Mouse (Mus musculus) liver, postnatal 0 days (tissue): Measurements from ENCODE around the gene Stambp. TPM values are rescaled to one million over a fixed set of nuclear protein-coding genes. Genes with fewer than 3 reads are reported as not detected.

Source experiments
- ATAC-seq: fragments of 200-750 bp; cut with Nextera tagmentation; 2 replicates; pipeline ENCODE4 v1.8.0; 2017; ENCODE audit warnings: mild to moderate bottlenecking, moderate library complexity
- DNase-seq: peaks from one replicate; pipeline ENCODE4 v3.0.0-alpha.2; 2016
- H3K27ac ChIP-seq: fragments of 300-500 bp; sonication (generic); 2 replicates; pipeline ENCODE4 v1.5.1; 2014; ENCODE audit warnings: antibody characterized with exemption, moderate library complexity, mild to moderate bottlenecking, low read depth
- H3K27me3 ChIP-seq: fragments of 300-500 bp; sonication (generic); 2 replicates; pipeline ENCODE4 v1.6.1; 2014; ENCODE audit warnings: low read length, control low read depth, mixed read lengths; ENCODE audit not compliant: insufficient read depth
- H3K36me3 ChIP-seq: fragments of 300-500 bp; sonication (generic); replicated peaks from 2 replicates; pipeline ENCODE4 v1.6.1; 2014; ENCODE audit warnings: mild to moderate bottlenecking, control low read depth, low read length, moderate library complexity, mixed read lengths; ENCODE audit not compliant: insufficient read depth
- H3K4me1 ChIP-seq: fragments of 300-500 bp; sonication (generic); 2 replicates; pipeline ENCODE4 v1.6.1; 2014; ENCODE audit warnings: antibody characterized with exemption, mild to moderate bottlenecking, control low read depth; ENCODE audit not compliant: insufficient read depth
- H3K4me2 ChIP-seq: fragments of 300-500 bp; sonication (generic); 2 replicates; pipeline ENCODE4 v1.6.1; 2014; ENCODE audit warnings: low read depth, mild to moderate bottlenecking, low read length, moderate library complexity, mixed read lengths
- H3K4me3 ChIP-seq: fragments of 300-500 bp; sonication (generic); 2 replicates; pipeline ENCODE4 v1.5.1; 2014; ENCODE audit warnings: low read depth, low read length
- H3K9ac ChIP-seq: fragments of 300-500 bp; sonication (generic); replicated peaks from 2 replicates; pipeline ENCODE4 v1.6.1; 2014; ENCODE audit warnings: mild to moderate bottlenecking, moderate library complexity
- H3K9me3 ChIP-seq: fragments of 300-500 bp; sonication (generic); 2 replicates; pipeline ENCODE4 v1.6.1; 2016; ENCODE audit warnings: mild to moderate bottlenecking, control low read depth, low read length, mixed read lengths
- CTCF ChIP-seq: sonication (generic); IDR thresholded peaks from 2 replicates; pipeline ENCODE4 v1.5.1; 2016; ENCODE audit warnings: antibody characterized with exemption, low read depth
- EP300 ChIP-seq: IDR thresholded peaks from 2 replicates; pipeline ENCODE4 v1.6.1; 2016; ENCODE audit warnings: antibody characterized with exemption, low read depth, mild to moderate bottlenecking
- WGBS: fragments of 180-500 bp; shearing (Covaris S2); extraction: QIAGEN DNeasy Blood & Tissue Kit; methylation state at CpG from one replicate; pipeline ENCODE4 v1.1.7; 2014; ENCODE audit not compliant: insufficient replicate concordance; 5-methylcytosine and 5-hydroxymethylcytosine counted together
- polyA plus RNA-seq: library from polyadenylated mRNA; unstranded; fragments of >200 nt; fragmentation: Nextera tagmentation; extraction: Ambion mirVana; gene quantifications from 2 replicates; pipeline ENCODE4 v1.2.1, GENCODE M21; 2015

The Stambp gene
- polyA plus RNA-seq, 1 experiment from 2014 or later, result 9.1 TPM

DNA sequence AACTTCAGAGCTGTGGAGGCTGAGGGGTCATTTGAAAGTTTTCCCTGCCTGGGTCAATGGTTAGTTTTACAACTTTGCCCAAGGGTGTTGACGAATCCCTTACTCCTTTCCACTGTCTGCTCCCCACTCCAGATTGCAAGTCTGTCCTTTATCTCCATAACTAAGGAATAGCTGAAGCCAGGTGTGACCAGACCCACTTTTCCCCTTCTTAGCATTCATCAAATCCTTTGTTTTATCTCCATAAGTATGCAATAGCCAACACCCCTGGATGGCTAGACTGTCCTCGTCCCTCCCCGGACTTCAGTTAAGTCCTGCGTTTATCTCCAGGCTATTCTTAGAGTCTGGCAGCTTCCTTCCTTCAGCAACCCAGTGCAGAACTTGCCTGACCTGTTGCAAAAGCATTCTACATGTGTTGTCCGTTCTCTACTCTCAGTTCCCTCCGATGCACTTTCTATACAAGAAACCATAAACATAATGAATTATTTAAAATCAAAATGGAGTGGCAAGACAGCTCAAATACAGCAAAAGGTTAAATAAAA lies 27.2 kb upstream of the Stambp start:
- TF ChIP-seq EP300 (no peak), CTCF (no peak)
- Histone ChIP-seq H3K27ac (no peak overlapping the region), H3K4me2 (no peak overlapping the region), H3K4me1 (no peaks in the 10 kb centered on the region; the same call in 1 of the 2 replicates), H3K27me3 (no peaks in the 10 kb centered on the region), H3K9me3 (no peaks in the 10 kb centered on the region), H3K36me3 (no peaks in the 10 kb centered on the region), H3K9ac (no peak overlapping the region), H3K4me3 (no peak overlapping the region)
- no peak for ATAC-seq
- 28% methylated on average over 6 of the region's 6 CpGs for WGBS
- DNase-seq, result no peak

DNA sequence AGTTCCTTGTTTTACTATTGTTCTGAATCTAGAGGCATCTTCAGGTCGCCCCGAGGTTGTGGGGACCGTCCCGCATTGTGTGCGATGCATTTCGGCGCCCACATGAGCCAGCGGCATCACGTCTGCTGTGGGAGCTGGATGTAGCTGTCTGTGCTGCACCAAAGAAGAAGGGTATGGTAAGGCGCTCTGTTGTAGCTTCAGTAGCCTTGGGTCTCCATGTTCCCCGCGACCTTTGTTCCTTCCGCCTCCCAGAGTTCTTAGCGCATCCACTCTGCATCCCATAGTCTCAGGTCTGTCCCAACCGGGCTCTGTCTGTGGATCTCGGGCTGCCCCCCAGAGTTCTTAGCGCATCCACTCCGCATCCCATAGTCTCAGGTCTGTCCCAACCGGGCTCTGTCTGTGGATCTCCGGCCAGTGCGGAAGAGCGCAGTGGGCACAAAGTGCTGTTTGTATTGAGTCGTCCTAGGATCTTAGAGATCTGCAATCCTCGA lies 26.6 kb upstream of the Stambp start:
- WGBS, result 30% methylated on average over 24 of the region's 24 CpGs
- ATAC-seq (no peak), DNase-seq (no peak)
- no peaks in the 10 kb centered on the region for H3K36me3 ChIP-seq
- H3K27ac ChIP-seq, result no peak overlapping the region
- H3K4me1 ChIP-seq, result no peaks in the 10 kb centered on the region; the same call in 1 of the 2 replicates
- peak overlapping the region; percentile 29; the same call in 1 of the 2 replicates for H3K4me3 ChIP-seq
- H3K4me2 ChIP-seq, result peak overlapping the region; percentile 66
- TF ChIP-seq CTCF (no peak), EP300 (no peak)
- H3K9me3 ChIP-seq, result no peaks in the 10 kb centered on the region
- no peak overlapping the region for H3K9ac ChIP-seq
- H3K27me3 ChIP-seq, result no peaks in the 10 kb centered on the region

DNA sequence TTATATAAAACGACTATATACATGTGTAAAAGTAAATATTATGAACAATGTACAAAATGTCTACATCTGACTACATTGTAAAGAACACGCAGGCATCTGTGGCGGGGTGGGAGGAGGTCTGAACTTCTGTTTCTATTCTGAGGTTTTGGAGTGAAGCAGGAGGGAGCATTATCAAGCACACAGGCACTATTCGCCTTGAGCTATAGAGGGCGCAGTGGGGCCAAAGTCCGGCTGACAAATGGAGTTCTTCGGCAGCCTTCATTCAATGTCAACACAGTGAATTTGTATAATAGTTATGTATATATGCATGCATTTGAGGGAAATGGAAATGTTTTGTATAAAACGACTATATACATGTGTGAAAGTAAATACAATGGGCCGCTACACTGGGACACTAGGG lies 26.1 kb upstream of the Stambp start:
- H3K9ac ChIP-seq, result no peak overlapping the region
- ATAC-seq (no peak), DNase-seq (peak; percentile 55)
- H3K27me3 ChIP-seq, result no peaks in the 10 kb centered on the region
- H3K9me3 ChIP-seq, result no peaks in the 10 kb centered on the region
- H3K4me1 ChIP-seq, result no peaks in the 10 kb centered on the region; the same call in 1 of the 2 replicates
- WGBS, result 5% methylated on average over 9 of the region's 9 CpGs
- H3K4me3 ChIP-seq, result peak overlapping the region; percentile 29; the same call in 1 of the 2 replicates
- H3K4me2 ChIP-seq, result peak overlapping the region; percentile 66
- TF ChIP-seq CTCF (peak; percentile 67), EP300 (no peak)
- H3K36me3 ChIP-seq, result no peaks in the 10 kb centered on the region
- H3K27ac ChIP-seq, result no peak overlapping the region

DNA sequence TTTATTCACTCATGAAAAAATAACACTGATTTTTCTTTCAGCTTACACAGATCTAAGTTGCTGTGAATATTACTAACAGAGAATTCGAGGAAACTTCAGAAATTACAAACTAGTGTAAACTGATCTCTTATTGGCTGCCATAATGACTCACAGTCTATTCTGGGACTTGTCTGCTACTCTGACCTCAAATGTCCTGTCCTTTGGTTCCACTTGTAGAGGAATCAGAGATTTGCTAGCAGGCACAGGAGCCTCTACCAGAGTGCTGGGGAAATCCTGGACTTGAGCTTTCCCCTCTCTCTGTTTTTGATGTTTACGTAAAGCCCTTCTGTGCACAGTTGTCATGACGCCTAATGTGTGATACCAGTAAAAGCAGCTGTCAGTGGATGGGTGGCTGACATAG lies 25.5 kb upstream of the Stambp start:
- TF ChIP-seq EP300 (no peak), CTCF (no peak)
- WGBS, result 45% methylated on average over 3 of the region's 3 CpGs

DNA sequence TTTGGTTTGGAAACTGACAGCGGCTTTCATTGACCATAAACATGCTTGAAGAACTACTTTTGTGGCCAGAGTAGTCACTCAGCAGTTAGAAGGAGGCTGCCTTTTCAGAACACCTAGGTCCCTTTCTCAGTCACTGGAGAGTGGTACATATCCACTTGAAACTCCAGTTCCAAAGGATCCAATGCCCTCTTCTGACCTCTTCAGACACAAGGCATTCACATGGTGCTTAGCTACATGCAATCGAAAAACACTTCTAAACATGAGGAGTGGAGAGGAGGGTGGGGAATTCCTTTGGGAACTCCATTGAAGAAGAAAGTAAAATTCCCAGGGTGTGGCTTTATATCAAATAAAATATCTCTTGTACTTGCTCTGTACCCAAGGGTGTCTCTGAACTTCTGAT lies 22.5 kb upstream of the Stambp start:
- 69% methylated on average over 2 of the region's 2 CpGs for WGBS
- no peaks in the 10 kb centered on the region for H3K36me3 ChIP-seq
- no peak for DNase-seq
- no peak for ATAC-seq
- no peak overlapping the region for H3K27ac ChIP-seq
- H3K9me3 ChIP-seq, result no peaks in the 10 kb centered on the region
- 0 out of 2 replicates have a peak, but pooled peaks cover 2% of the 10 kb centered on the region for H3K27me3 ChIP-seq
- TF ChIP-seq EP300 (no peak), CTCF (no peak)
- no peaks in the 10 kb centered on the region; the same call in 1 of the 2 replicates for H3K4me1 ChIP-seq
- H3K9ac ChIP-seq, result no peak overlapping the region
- H3K4me2 ChIP-seq, result no peak overlapping the region
- H3K4me3 ChIP-seq, result no peak overlapping the region

More for the DNA sequence above, 25.5 kb upstream of the Stambp start:
- no peaks in the 10 kb centered on the region for H3K36me3 ChIP-seq
- H3K9me3 ChIP-seq, result no peaks in the 10 kb centered on the region
- ATAC-seq (no peak), DNase-seq (no peak)
- H3K4me1 ChIP-seq, result no peaks in the 10 kb centered on the region; the same call in 1 of the 2 replicates
- no peak overlapping the region for H3K27ac ChIP-seq
- H3K4me2 ChIP-seq, result no peak overlapping the region
- H3K9ac ChIP-seq, result no peak overlapping the region
- H3K4me3 ChIP-seq, result no peak overlapping the region
- no peaks in the 10 kb centered on the region for H3K27me3 ChIP-seq

DNA sequence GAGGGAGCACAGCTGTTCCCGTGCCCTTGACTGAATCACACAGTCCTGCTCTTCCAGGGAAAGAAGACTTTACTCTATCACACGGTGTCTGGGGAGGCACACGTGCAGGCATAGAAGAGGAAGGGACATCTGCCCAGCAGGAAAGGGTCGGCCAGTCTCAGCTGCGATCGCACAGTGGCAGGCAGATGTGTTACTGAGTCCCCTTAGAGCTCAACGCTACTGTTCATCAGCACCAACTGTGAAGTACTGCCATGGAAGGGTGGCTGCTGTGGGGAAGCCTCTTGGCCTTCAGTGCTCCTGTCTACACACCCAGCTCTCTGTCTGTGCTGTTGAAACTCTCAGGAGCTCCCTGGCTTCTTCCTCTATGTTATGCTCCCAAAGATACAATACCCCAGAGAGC lies 21.4 kb upstream of the Stambp start:
- no peaks in the 10 kb centered on the region for H3K9me3 ChIP-seq
- H3K4me2 ChIP-seq, result no peak overlapping the region
- H3K27me3 ChIP-seq, result 0 out of 2 replicates have a peak, but pooled peaks cover 2% of the 10 kb centered on the region
- WGBS, result 56% methylated on average over 7 of the region's 7 CpGs
- no peaks in the 10 kb centered on the region; the same call in 1 of the 2 replicates for H3K4me1 ChIP-seq
- no peak overlapping the region for H3K4me3 ChIP-seq
- DNase-seq, result no peak
- no peak for ATAC-seq
- H3K9ac ChIP-seq, result no peak overlapping the region
- TF ChIP-seq EP300 (no peak), CTCF (no peak)
- H3K36me3 ChIP-seq, result no peaks in the 10 kb centered on the region
- no peak overlapping the region for H3K27ac ChIP-seq
